Mouse (Mus musculus) spleen, postnatal 10 days (tissue): ENCODE measurements at regions not wholly inside any gene's neighbourhood (a gene's known extent, or its start where the extent isn't known, plus 50 kb on each side); places are given as distances from the start of the nearest gene placed in this dataset.

Experiments
- DNase-seq, 2 experiments: peaks; one replicate each; pipeline ENCODE4 v3.0.0; 2021 to 2022; ENCODE audit warnings: low spot score in 2 of 2

DNA sequence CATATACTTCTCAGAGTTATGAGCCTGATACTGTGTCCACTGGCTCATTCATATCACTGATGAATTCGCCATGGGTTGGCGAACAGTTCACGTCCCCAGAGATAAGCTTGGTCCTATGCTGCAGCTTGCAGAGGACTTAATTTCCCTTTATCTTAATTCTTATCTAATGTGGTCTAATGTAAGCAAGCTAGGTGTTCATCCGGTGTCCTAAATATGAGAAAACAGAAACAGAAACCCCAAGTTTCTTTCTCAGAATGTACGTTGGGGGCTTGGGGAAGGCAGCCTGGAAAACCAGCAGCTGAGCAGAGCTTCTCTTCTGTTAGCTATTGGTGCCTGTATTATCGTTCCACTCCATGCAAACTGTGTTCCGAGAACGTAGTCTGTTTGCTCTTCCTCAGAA is 170.1 kb downstream of the 1700064H15Rik start:
- DNase-seq = no peak

DNA sequence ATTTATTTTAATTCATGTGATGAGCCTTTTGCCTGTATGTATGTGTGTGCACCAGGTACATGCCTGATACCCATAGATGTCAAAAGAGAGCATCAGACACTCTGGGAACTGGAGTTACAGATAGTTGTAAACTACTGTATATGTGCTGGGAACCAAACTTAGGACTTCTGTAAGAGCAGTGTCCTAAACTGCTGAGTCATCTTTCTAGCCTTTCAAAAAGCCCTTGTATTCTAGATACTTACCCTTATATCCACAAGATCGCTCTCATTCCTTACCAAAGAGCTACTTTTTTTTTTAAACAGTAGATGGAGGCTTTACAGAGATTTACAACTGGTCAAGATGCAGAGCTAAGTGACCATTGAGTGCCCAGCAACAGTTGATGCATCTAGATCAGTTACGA is 171.0 kb downstream of the 1700064H15Rik start:
- DNase-seq = no peak

DNA sequence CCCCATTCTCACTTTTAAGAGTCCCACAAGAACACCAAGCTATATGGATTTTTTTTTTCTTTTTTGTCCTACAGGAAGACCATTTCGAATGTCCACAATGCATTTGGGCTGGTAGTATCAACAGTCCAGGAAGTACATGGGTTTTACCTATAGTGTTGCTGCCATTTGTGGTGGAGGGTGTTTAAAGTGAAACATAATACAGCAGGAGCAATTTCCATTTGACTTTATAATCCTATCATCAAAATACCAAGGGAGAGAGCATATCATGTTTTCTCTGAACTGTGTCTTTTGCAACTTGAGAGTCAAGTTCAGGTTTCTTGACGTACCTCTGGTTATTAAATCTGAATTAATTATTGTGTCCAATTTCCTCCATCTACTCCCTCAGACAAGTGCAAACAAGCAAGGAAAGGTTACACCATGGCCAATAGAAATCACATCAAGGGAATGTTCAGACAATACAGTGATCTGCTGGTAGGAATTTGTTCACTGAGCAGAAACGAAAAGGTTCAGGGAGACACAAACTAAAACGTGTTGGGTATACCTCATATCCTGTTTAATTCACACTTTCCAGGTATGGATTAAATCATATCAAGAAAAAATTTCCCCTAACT is 172.5 kb downstream of the 1700064H15Rik start:
- no peak for DNase-seq

DNA sequence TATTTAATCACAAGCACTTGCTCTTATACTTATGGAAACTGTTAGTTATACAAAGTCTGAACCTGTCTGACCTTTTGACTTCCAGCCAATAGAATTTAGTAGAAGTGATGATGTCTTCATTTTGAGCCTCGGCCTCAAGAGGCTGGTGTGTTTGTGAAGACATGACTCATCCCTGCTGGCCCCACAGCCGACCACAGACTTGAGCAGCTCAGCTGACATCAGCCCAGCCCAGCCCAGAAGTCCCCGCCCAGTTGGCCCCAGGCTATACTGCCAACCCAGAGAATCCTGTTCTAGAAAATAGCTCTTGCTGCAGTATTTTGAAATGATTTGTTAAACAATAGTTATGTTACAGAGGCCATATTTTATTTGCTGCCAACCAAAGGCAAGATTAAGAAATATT is 177.5 kb downstream of the 1700064H15Rik start:
- DNase-seq = peak in 1 of 2 experiments; percentile 29

DNA sequence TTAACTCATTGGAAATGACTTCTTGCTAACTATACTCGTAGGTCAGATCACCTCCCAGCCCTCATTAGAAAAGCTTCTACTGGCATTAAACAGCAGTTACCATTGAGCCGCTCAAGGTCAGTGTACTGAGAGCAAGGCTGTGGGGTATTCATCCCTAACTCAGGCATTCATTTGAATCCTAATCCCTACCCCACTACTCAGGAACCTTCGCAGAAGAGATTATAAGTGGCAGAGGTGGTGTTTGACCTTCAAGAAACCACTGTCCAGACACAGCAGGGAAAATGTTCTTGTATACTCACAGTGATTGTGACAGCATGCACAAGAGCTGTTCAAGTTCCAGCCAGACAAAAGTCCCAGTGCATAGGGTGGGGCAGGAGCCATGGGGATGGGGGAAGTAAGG is 179.5 kb downstream of the 1700064H15Rik start:
- no peak for DNase-seq

DNA sequence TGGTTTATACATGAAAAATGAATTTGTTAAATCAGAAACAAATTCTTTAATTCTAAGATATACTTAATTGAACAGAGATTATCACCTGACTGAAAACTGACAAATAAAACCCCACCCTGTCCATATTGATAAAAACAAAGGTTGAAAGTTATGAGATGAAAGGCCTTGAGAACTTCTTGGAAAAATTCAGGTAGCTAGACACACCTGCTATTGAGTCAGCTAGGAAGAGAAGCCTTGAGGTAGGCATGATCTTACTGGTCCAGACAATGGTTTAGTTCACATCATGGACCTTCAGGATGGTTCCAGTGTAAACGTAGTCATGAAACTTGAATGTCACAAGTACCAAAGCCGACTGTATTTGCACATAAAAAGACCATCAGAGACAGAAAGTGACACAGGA is 180.3 kb downstream of the 1700064H15Rik start:
- DNase-seq = no peak

DNA sequence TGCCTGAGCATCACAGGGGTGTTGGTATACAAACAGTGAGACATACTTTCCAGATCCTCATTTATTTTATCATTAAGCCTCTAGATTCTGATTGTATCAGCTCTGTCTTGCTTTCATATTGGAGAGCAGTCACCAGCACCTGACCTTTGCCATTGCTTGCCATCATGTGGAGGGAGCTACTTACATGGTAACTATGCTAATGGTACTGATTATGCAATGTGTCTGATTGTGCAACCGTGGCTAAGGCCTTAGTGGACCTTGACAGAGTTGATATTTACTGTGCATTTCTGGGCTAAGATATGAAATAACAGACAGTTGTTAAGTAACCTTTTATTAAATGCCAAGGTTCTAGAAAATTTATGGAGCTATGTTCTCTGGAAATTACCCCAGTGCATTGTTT is 180.7 kb downstream of the 1700064H15Rik start:
- no peak for DNase-seq

DNA sequence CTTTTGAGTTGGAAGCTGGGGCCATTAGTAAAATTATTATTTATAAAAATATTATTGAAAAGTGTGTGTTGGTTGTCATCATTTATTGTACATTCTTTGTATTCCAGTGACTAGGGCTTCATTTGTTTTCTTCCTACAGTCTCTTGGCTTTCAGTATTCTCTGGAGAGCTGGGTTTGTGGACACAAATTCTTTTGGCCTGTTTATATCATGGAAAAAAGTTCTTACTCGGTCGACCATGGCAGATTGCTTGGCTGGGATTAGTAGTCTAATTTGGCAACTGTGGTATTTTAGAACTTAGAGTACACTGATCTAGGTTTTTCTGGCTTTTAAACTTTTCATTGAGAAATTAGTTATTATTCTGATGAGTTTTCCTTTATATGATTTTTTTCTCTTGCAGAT is 183.6 kb downstream of the 1700064H15Rik start:
- no peak for DNase-seq

DNA sequence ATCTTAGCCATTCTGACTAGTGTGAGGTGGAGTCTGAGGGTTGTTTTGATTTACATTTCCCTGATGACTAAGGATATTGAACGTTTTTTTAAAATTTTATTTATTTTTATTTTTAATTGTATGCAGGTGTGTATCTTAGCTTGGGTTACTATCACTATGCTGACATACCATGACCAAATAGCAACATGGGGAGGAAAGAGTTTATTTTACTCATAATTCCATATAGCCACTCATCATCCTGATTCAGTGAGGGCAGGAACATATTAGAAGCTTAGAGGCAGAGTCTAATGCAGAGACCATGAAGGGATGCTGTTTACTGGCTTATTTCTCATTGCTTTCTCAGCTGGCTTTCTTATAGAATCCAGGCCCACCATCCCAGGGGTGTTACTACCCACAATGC is 186.7 kb downstream of the 1700064H15Rik start:
- no peak for DNase-seq

DNA sequence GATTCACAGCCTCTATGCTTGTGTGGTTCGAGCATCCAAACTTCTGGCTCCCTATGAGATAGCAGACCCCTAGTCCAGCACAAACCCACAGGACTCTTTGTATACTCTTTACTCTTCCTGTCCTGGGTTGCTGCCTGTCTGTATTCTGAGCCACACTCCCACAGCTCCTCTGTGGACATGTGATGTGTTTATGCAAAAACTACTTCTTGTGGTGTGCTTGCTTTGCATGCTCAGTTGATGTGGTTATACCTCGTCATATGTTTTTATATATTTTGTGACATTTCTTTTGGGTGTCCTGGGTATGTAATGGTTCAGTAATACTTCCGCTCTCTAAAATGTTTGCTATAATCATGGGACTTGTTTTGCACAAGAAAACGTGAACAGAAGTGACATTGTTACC is 198.3 kb downstream of the 1700064H15Rik start:
- peak in 1 of 2 experiments; percentile 39 for DNase-seq

DNA sequence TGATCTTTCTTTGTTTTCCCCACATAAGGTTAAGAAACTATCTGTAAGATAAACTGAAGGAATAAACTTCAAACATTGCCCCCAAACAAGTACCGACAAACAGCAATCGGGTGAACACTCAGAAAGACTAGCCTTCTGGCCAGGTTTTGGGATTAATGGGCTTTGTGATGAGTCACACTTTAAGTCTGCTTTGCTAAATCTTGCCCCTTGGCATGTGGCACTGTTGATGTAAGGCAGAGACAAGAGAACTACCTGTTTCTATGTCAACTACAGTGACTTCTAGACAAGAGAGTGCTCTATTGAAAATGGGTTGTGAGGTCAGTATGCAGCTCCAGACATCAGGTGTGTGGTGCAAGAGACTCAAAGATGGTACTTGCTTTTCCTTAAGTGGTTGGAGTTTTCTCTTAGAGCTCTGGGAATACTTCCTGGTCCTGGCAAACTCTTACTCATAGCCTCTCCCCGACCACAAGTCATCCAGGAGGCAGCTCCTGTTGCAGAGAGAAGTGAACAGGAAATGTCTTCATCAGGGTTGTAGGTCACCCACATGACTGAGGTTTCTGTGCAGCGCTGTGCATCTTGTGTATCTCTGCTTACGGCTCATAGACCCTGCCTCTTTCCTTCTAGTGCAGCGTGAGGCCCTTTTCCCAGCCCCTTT is 198.9 kb downstream of the 1700064H15Rik start:
- peak in 1 of 2 experiments; percentile 28 for DNase-seq

DNA sequence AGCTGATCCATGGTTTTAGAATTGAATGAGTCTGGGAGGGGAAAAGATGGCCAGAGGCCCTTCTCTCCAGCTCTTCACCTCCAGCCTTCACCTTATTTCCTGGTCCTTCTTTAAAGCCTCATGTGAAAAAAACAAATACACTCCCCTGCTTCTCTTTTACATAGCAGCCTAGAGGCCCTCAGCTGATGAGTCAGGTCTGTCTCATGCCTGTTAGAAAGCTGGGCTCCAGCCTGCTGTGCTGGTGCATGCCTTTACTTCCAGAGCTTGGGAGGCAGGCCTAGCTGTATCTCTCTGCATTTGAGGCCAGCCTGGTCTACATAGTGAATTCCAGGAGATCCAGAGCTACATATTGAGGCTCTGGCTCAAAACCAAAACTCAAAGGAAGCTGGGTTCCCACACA is 199.5 kb downstream of the 1700064H15Rik start:
- DNase-seq = no peak

DNA sequence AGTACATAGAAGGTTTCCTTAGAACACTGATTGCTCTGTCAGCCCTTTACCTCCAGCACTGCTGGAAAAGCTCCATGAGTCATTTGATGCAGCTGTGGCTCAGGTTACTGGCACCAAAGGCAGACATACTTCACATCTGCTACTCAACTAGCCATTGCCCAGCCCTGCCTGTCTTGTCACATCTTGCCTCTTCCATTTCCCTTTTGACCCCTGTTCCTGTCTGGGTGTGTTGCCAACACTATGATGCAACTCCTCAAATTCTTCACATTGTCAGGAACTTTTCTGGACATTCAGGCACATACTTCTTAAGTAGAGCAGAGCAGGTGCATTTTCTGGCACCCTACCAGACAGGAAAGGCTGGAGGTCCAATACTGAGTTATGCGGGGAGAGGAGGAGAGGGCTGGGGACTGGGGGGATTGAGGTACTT is 202.3 kb downstream of the 1700064H15Rik start:
- no peak for DNase-seq

DNA sequence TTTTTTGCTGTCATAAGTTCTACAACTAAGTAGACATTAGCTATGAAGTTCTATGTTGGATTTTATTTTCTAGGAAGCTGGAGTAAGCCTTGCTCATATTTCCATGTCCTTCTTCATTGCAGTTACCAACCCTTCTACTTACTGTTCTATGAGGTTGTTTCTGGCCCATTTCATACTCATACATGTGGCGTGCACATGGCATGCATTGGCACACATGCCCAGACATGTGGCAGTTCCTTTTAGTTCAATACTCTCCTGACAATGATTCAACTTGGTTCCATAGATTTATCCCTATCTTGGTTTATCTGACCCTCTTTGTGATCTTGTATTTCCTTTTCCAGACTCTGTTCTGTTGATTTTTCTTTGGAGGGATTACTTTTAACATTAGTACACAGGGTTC is 203.2 kb downstream of the 1700064H15Rik start:
- no peak for DNase-seq

DNA sequence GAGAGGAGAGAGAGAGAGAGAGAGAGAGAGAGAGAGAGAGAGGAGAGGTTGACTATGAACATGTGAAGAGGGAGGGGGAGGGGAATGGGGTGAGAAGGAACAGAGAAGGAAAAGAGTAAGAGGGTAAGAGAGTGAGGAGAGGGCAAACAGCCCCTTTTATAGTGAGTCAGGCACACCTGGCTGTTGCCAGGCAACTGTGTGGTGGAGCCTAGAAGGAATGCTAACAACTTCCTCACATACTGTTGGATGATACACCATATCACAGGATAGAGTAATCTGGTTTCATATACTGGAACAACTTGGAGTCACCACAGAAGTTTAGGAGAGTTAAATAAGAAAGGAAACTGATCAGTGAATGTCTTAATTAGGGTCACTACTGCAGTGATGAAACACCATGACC is 204.1 kb downstream of the 1700064H15Rik start:
- no peak for DNase-seq

DNA sequence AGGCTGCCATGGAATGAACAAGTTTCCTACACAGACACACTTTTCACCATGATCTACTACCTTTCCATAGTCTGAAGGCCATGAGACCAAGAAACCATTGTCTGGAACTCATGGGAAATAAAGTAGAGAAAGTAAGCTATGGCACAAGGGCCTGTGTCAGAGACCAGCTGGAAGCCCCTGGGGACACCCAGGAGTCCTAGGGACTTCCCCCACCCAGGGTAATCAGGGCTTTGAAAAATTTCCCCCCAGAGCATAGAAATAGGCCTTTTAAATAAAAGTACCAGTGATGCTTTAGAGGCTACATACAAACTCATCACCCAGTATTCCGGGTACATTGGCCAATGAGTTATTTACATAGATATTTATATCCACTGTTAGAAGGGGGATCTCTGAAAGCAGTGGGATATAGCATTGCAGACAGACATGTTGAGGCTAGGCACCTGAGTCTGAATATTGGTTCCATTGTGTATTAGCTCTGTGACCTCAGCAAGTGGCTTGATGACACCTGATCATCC is 207.0 kb downstream of the 1700064H15Rik start:
- DNase-seq = peak in 1 of 2 experiments; percentile 47

DNA sequence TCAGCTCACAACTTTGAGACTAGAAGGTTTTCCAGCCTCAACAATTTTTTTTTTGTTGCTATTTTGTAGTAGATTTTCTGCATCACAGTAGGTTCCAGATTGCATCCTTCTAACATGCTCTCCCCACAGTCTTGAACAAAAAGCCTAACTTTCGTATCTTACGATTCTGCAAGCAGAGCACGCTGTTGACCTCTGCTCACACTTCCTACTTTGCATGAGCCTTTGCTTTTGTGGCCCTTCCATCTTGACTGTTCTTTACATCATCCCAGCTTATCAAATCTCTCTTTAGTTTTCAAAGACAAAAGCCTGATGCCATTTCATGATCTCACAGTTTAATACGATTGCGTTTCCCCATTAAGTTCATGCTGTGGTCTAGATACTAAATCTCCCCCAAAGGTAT is 207.6 kb downstream of the 1700064H15Rik start:
- no peak for DNase-seq

DNA sequence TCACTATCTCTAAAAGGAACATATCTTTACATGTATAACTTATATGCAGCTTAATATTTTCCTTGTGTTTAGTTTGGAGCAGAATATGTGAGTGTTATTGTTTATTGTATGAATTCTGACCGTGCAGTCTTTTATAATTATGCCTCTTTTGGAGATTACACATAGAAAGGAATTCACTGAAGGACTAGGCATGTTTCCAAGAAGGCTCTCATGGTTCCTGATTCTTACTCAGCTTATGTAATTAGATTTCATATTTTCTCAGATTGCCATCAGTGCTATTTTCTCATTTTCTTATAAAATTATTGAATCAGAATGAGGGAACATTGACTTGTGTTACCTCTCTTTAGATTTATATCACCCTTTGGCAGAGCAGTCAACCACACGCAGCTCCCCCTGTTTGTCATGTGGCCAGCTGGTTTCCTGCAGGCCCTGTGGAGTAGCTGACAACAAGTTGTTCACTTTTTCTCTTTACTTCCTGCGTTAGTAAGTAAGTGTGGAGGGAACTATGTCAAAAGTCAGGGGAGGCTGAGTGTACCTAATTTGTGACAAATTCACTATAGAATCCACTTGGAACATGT is 217.4 kb downstream of the 1700064H15Rik start:
- DNase-seq = peak in 1 of 2 experiments; percentile 42

DNA sequence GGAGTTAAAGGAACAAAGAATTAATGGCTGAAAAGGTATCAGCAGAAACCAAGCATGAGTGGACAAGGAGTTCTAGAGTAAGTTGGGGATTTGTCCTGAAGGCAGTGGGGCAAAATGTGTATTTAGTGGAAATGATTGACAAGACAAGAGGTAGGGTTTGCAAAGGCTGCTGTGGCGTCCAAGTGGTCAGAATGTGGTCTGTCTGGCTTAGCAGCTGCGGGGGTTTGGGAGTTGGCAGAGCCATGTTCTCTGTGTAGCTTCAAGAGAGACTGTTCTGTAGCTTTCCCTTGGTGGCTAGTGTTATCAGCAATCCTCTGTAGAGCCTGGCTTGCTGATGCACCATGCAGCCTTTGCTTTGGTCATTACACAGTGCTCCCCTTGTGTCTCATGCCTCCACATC is 220.2 kb downstream of the 1700064H15Rik start:
- no peak for DNase-seq

DNA sequence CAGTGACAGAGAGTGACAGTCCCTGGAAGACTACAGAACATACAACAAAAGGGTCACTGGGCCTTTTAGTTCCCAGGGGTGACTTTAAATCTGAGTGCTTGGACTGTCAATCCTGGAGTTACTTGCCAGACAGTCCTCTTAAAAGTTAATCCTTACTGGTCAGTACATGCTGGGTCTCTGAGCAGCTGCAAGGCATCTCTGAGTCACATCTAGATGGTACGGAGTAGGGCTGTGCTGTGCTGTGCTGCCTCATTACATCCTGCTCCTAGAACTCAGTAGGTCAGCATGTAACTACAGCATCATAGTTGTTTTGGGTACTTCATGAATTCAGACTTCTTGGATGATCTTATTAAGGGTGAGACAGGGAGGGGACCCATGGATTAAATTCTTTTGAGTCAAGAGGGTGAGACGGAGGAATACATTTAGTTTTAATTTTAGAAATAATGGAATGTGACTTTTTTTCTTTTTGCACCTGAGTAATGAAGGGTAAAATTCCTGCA is 220.8 kb downstream of the 1700064H15Rik start:
- DNase-seq = no peak

DNA sequence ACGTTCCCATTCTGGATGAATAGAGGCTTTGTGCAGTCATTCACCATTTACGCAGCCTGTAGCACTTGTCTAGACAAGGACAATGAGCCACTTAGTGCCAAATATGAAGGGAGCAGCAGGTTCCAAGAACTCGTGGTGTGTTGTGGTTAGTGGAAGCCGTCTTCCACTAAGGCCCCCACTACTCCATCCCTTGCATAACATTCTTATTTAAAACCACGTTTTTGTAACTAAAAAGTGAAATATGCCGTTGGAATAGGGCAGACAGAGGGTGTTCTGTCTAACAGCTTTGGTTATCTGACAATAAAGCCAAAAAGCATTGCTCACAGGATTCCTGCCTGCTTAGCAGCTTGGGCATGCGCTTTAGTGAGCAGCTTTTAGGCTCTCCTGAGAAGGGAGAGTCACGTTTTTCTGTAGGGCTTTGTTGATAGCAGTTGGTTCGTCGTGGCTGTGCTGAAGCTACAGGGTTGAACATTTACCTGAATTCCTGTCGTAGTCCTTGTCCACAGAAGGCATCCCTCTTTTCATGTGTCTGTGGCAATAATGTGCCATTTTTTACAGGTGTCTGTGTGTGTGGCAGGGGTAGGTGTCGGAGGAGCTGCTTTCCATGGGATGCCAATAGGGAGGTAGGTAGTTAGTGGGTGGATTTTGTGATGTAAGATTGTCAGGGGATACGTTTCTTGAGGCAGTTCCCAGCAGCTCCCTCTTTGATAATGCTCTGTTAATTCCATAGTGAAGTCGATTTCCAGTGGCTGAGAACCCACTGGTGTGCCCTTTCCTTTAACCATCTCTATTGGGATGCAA is 221.9 kb downstream of the 1700064H15Rik start:
- no peak for DNase-seq

DNA sequence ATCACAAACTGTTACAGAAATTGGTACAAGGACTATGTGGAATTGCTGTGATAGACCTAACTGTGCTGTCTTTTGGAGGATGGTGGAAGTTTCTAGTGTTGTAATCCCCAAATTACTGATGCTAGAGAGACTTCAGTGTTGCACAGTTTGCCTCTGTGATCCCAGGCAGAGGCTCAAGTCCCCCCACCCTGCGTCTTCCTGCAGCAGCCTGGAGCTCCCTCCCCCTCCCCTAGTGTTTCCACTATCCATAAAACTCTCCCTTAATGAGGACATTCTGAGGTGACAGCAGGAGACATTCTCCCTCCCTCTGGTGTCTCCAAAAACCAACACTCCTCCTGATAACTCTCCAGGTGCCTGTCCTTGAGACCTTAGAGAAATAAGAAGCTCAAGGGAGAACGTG is 242.8 kb downstream of the 1700064H15Rik start:
- no peak for DNase-seq
